Mouse (Mus musculus): ENCODE results near the gene Arhgef28. TPM values are rescaled to one million over a fixed set of nuclear protein-coding genes. Genes with fewer than 3 reads are reported as not detected.
A peak's percentile ranks its signal among the peaks of the same experiment; 100 is the strongest.

Gene Arhgef28
- total RNA-seq (2021): 10 to 100 TPM; 37.6 to 40.5 TPM
- long read RNA-seq, experiment 1, full-length matches to known transcripts: 2 of 12 reads
- long read RNA-seq, experiment 1, partial matches to known transcripts: 5 of 12 reads
- long read RNA-seq, experiment 1, other reads (novel, unspliced or antisense): 5 of 12 reads
- long read RNA-seq, experiment 2, full-length matches to known transcripts: 2 of 6 reads
- long read RNA-seq, experiment 2, partial matches to known transcripts: 3 of 6 reads
- long read RNA-seq, experiment 2, other reads (novel, unspliced or antisense): 1 of 6 reads

GRCm38 (mm10) chr13:98205771-98206545, at the start of gene Arhgef28:
Arhgef28 (minus strand) TSS chr13:98206439.
- intact Hi-C loops (cut with DNase I): loop anchor here (5.0 kb wide), 1 partner anchor 174 kb away; no protein-coding TSS in a partner anchor
- peak in 1 of 2 experiments; percentile 46 for DNase-seq (ENCODE audit: low spot score in 2 of 2)

- intact Hi-C loops (cut with DNase I): no loop called here
- peak; percentile 78 to 91 for DNase-seq (ENCODE audit: low spot score in 2 of 2)
Measured at GRCm38 (mm10) chr13:98254921-98255320, 48.7 kb upstream of the Arhgef28 start.

GRCm38 (mm10) chr13:98249594-98249993, 43.4 kb upstream of the Arhgef28 start:
- intact Hi-C loops (cut with DNase I): loop anchor here (10.0 kb wide), 1 partner anchor 1015 kb away; no protein-coding TSS in a partner anchor
- DNase-seq (ENCODE audit: low spot score in 2 of 2): no peak

GRCm38 (mm10) chr13:98245386-98245785, 39.1 kb upstream of the Arhgef28 start:
- DNase-seq (ENCODE audit: low spot score in 2 of 2): no peak
- intact Hi-C loops (cut with DNase I): loop anchor here (10.0 kb wide), 1 partner anchor 1011 kb away; no protein-coding TSS in a partner anchor

- no peak for DNase-seq (ENCODE audit: low spot score in 2 of 2)
- intact Hi-C loops (cut with DNase I): loop anchor here (10.0 kb wide), 1 partner anchor 1010 kb away; no protein-coding TSS in a partner anchor
Measured at GRCm38 (mm10) chr13:98244571-98245350, 38.5 kb upstream of the Arhgef28 start.

GRCm38 (mm10) chr13:98241531-98242282, 35.5 kb upstream of the Arhgef28 start:
- DNase-seq (ENCODE audit: low spot score in 2 of 2): no peak
- intact Hi-C loops (cut with DNase I): loop anchor here (10.0 kb wide), 1 partner anchor 1007 kb away; no protein-coding TSS in a partner anchor

GRCm38 (mm10) chr13:98239978-98240641, 33.9 kb upstream of the Arhgef28 start:
- peak; percentile 85 to 91 for DNase-seq (ENCODE audit: low spot score in 2 of 2)

GRCm38 (mm10) chr13:98235451-98235850, 29.2 kb upstream of the Arhgef28 start:
- peak in 1 of 2 experiments; percentile 54 for DNase-seq (ENCODE audit: low spot score in 2 of 2)
- intact Hi-C loops (cut with DNase I): loop anchor here (10.0 kb wide), 1 partner anchor 291 kb away; no protein-coding TSS in a partner anchor

More at GRCm38 (mm10) chr13:98239978-98240641, 33.9 kb upstream of the Arhgef28 start:
- intact Hi-C loops (cut with DNase I): loop anchor here (1.0 to 10.0 kb wide), 3 partner anchors 209 to 1005 kb away; no protein-coding TSS in a partner anchor

GRCm38 (mm10) chr13:98230511-98230910, 24.3 kb upstream of the Arhgef28 start:
- intact Hi-C loops (cut with DNase I): loop anchor here (10.0 kb wide), 1 partner anchor 286 kb away; no protein-coding TSS in a partner anchor
- no peak for DNase-seq (ENCODE audit: low spot score in 2 of 2)

- intact Hi-C loops (cut with DNase I): no loop called here
- DNase-seq (ENCODE audit: low spot score in 2 of 2): no peak
Measured at GRCm38 (mm10) chr13:98226225-98226624, 20.0 kb upstream of the Arhgef28 start.

- DNase-seq (ENCODE audit: low spot score in 2 of 2): no peak
- intact Hi-C loops (cut with DNase I): loop anchor here (5.0 kb wide), 1 partner anchor 191 kb away; no protein-coding TSS in a partner anchor
Measured at GRCm38 (mm10) chr13:98222848-98223247, 16.6 kb upstream of the Arhgef28 start.

- intact Hi-C loops (cut with DNase I): no loop called here
Measured at GRCm38 (mm10) chr13:98210137-98210536, 3.9 kb upstream of the Arhgef28 start.

GRCm38 (mm10) chr13:98208842-98209241, 2.6 kb upstream of the Arhgef28 start:
- intact Hi-C loops (cut with DNase I): loop anchor here (5.0 kb wide), 1 partner anchor 177 kb away; no protein-coding TSS in a partner anchor
- peak; percentile 57 to 62 for DNase-seq (ENCODE audit: low spot score in 2 of 2)

More at GRCm38 (mm10) chr13:98210137-98210536, 3.9 kb upstream of the Arhgef28 start:
- no peak for DNase-seq (ENCODE audit: low spot score in 2 of 2)

- intact Hi-C loops (cut with DNase I): loop anchor here (5.0 kb wide), 1 partner anchor 174 kb away; no protein-coding TSS in a partner anchor
- DNase-seq (ENCODE audit: low spot score in 2 of 2): no peak
Measured at GRCm38 (mm10) chr13:98206546-98206870, 269 bp upstream of the Arhgef28 start.

GRCm38 (mm10) chr13:98205111-98205510, 1.1 kb downstream of the Arhgef28 start:
- DNase-seq (ENCODE audit: low spot score in 2 of 2): no peak
- intact Hi-C loops (cut with DNase I): loop anchor here (5.0 kb wide), 1 partner anchor 173 kb away; no protein-coding TSS in a partner anchor

- no peak for DNase-seq (ENCODE audit: low spot score in 2 of 2)
- intact Hi-C loops (cut with DNase I): no loop called here
Measured at GRCm38 (mm10) chr13:98204371-98204770, 1.9 kb downstream of the Arhgef28 start.

GRCm38 (mm10) chr13:98201436-98201835, 4.8 kb downstream of the Arhgef28 start:
- DNase-seq (ENCODE audit: low spot score in 2 of 2): no peak
- intact Hi-C loops (cut with DNase I): no loop called here

GRCm38 (mm10) chr13:98192596-98192995, 13.6 kb downstream of the Arhgef28 start:
- intact Hi-C loops (cut with DNase I): no loop called here
- DNase-seq (ENCODE audit: low spot score in 2 of 2): no peak
